ENCODE assay signal across 18 mouse cellular contexts in the genomic region with DNA sequence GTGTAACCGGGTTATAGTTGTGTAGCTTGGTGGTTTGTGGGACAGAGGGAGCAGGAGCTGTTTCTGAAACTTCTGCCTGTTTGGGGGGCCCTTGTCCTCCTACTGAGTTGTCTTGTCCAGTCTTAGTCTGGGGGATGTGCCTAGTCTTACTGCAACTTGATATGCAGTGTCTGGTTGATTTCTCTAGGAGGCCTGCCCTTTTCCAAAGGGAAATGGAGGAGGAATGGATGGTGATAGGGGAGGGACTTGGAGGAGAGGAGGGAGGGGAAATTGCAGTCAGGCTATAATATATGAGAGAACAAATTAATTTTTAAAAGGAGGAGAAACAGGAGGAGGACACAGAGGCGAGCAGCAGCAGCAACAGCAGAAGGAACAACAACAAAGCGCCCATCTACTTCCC.
"Had no signal": no experiment of that assay in that cellular context is flagged by ENCODE, and none has a peak within 500 bp of the region (broad histone marks: within the 10 kb centered on the region; RNA-seq: fewer than 3 reads in every experiment).

No protein-coding gene starts in this region.

- H3K27ac ChIP-seq: lung, embryonic 15.5 days; macrophage; midbrain, embryonic 13.5 days; neural tube, embryonic 12.5 days; stomach, embryonic 15.5 days; stomach, postnatal 0 days had no signal

- H3K4me3 ChIP-seq: lung, embryonic 15.5 days; megakaryocyte, embryonic 14.5 days; midbrain, embryonic 13.5 days; neural tube, embryonic 12.5 days; stomach, embryonic 15.5 days had no signal

- H3K9ac ChIP-seq: liver, postnatal 0 days; lung, embryonic 15.5 days; midbrain, embryonic 13.5 days; neural tube, embryonic 12.5 days; stomach, embryonic 15.5 days had no signal

- ATAC-seq: liver, postnatal 0 days; lung, postnatal 0 days; midbrain, embryonic 13.5 days; midbrain, embryonic 16.5 days had no signal

- H3K9me3 ChIP-seq: lung, embryonic 15.5 days; neural tube, embryonic 12.5 days; stomach, embryonic 15.5 days had no signal

- DNase-seq: liver, postnatal 0 days; lung, adult 2 months; lung, postnatal 14 days; lung, postnatal 36 days; right cerebral cortex, postnatal 14 days; thymus, adult 2 months; thymus, postnatal 25 days; thymus, postnatal 4 days had no signal

- H3K36me3 ChIP-seq: lung, embryonic 15.5 days; midbrain, embryonic 13.5 days; stomach, embryonic 15.5 days had no signal

- H3K4me2 ChIP-seq: lung, embryonic 15.5 days; midbrain, embryonic 11.5 days; midbrain, embryonic 13.5 days; neural tube, embryonic 12.5 days; stomach, embryonic 15.5 days had no signal
